Mouse (Mus musculus): Measurements from ENCODE around the gene Car2. TPM values are rescaled to one million over a fixed set of nuclear protein-coding genes. Genes with fewer than 3 reads are reported as not detected.

Car2 gene
- polyA plus RNA-seq, 1 experiment from 2014 or later = 22.0 TPM

DNA sequence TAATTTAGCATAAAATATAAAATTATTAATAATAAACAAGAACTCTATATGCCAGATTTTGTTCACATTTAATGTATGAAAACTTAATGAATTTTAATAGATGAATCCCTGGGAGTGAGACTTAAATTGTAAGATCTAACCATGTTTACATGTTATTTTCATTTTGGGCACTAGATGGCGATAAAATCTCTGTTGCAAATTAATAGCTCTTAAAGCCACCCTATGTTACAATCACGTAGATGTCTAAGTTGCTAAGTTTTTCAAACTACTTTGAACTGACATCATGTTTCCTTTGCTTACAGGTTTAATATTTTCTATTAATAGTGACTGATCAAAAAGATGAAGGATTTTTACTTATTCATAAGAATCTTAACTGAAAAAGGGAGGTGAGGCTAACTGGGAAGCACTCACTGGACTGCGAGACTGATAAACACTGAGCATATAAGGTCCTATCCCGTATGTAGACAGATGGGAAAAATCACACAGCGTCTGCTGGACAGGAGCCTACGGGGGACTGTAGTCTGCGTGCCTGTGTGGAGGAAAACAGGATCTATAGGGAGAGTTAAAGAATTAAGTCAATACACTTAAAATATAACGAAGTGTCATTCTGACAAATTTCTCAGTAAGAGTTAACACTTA lies 11.6 kb upstream of the Car2 start:
- Histone ChIP-seq H3K9me3 (replicated peaks; ENCODE audit: control insufficient read depth, low read length, poor library complexity, severe bottlenecking) (no peaks in the 10 kb centered on the region), H3K27me3 (ENCODE audit: control insufficient read depth, insufficient read depth, low read depth, low read length) (no peaks in the 10 kb centered on the region), H3K9ac (ENCODE audit: low read depth, low read length) (no peak overlapping the region), H3K4me2 (ENCODE audit: low read length) (no peak overlapping the region), H3K36me3 (ENCODE audit: control insufficient read depth, insufficient read depth, low read length) (no peaks in the 10 kb centered on the region), H3K4me1 (ENCODE audit: control insufficient read depth, insufficient read depth, low read length) (no peaks in the 10 kb centered on the region), H3K4me3 (ENCODE audit: low read depth, low read length) (no peak overlapping the region), H3K27ac (ENCODE audit: low read length) (no peak overlapping the region)
- WGBS = 52% methylated on average over 8 of the region's 8 CpGs
- peak; percentile 66; the same call in 1 of the 2 replicates for ATAC-seq

DNA sequence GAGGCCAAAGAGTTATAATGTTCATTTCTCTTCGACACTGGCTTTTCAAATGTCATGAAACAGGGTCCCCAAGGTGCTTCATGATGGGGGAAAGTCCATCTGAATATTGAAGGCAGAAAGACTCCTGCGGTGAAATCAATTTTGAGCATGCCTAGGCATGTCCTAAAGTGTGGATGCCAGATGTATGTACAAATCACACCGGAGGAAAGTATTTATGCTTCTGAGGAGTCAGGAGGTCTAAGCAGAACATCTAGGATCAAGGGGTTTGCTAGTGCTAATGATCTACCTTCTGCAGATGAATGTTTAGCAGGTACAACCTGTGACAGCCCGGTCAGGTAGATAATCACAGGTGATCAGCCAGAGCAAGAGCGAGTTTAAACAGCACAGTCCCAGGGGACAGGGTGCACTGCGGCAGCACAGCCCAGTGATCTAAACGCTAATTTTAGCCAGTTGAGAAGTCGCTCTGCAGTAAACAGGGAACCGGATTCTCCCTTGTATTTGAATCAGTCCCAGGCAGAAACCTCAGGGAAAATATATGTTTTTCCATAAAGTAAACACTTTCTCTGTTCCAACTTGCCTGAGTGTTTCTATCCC lies 9.7 kb upstream of the Car2 start:
- Histone ChIP-seq H3K4me2 (ENCODE audit: low read length) (no peak overlapping the region), H3K4me3 (ENCODE audit: low read depth, low read length) (no peak overlapping the region), H3K9ac (ENCODE audit: low read depth, low read length) (no peak overlapping the region), H3K9me3 (replicated peaks; ENCODE audit: control insufficient read depth, low read length, poor library complexity, severe bottlenecking) (no peaks in the 10 kb centered on the region), H3K4me1 (ENCODE audit: control insufficient read depth, insufficient read depth, low read length) (no peaks in the 10 kb centered on the region), H3K27me3 (ENCODE audit: control insufficient read depth, insufficient read depth, low read depth, low read length) (no peaks in the 10 kb centered on the region), H3K27ac (ENCODE audit: low read length) (no peak overlapping the region), H3K36me3 (ENCODE audit: control insufficient read depth, insufficient read depth, low read length) (no peaks in the 10 kb centered on the region)
- WGBS = 76% methylated on average over 9 of the region's 9 CpGs
- ATAC-seq = no peak

- no peak for ATAC-seq
- Histone ChIP-seq H3K27me3 (ENCODE audit: control insufficient read depth, insufficient read depth, low read depth, low read length) (no peaks in the 10 kb centered on the region), H3K36me3 (ENCODE audit: control insufficient read depth, insufficient read depth, low read length) (no peaks in the 10 kb centered on the region), H3K4me2 (ENCODE audit: low read length) (no peak overlapping the region), H3K9me3 (replicated peaks; ENCODE audit: control insufficient read depth, low read length, poor library complexity, severe bottlenecking) (no peaks in the 10 kb centered on the region), H3K27ac (ENCODE audit: low read length) (no peak overlapping the region), H3K4me3 (ENCODE audit: low read depth, low read length) (no peak overlapping the region), H3K4me1 (ENCODE audit: control insufficient read depth, insufficient read depth, low read length) (no peaks in the 10 kb centered on the region), H3K9ac (ENCODE audit: low read depth, low read length) (no peak overlapping the region)
- WGBS = 89% methylated on average over 7 of the region's 7 CpGs
Observed at GRCm38 (mm10) chr3:14877251-14877909, 8.7 kb upstream of the Car2 start.

DNA sequence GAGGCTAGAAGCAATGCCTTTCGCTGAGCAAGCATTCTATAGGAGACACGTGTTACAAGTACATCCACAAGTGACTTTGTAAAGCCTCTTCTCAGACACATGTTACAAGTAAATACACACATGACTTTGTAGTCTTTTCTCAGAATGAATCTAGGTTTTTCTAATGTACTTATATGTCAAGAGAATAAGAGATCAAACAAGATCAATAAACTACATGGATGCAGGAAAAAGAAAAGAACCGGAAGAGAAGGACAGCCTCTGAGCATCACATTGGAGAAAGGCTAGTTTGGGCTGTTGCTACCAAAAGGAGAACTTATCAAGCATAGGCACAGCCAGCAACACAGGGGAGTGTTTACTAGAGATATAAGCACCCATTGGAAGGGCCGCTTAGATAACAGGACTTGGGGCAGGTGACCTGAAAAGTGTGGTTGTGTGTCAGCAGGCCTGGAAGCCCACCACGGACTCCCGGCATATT lies 7.3 kb upstream of the Car2 start:
- Histone ChIP-seq H3K27me3 (ENCODE audit: control insufficient read depth, insufficient read depth, low read depth, low read length) (no peaks in the 10 kb centered on the region), H3K9me3 (replicated peaks; ENCODE audit: control insufficient read depth, low read length, poor library complexity, severe bottlenecking) (no peaks in the 10 kb centered on the region), H3K4me2 (ENCODE audit: low read length) (no peak overlapping the region), H3K9ac (ENCODE audit: low read depth, low read length) (no peak overlapping the region), H3K4me3 (ENCODE audit: low read depth, low read length) (no peak overlapping the region), H3K4me1 (ENCODE audit: control insufficient read depth, insufficient read depth, low read length) (no peaks in the 10 kb centered on the region), H3K27ac (ENCODE audit: low read length) (no peak overlapping the region), H3K36me3 (ENCODE audit: control insufficient read depth, insufficient read depth, low read length) (no peaks in the 10 kb centered on the region)
- WGBS = 83% methylated on average over 6 of the region's 6 CpGs
- no peak for ATAC-seq

- H3K27me3 ChIP-seq (ENCODE audit: control insufficient read depth, insufficient read depth, low read depth, low read length) = no peaks in the 10 kb centered on the region
- no peak overlapping the region for H3K4me3 ChIP-seq (ENCODE audit: low read depth, low read length)
- no peak overlapping the region for H3K27ac ChIP-seq (ENCODE audit: low read length)
- H3K4me1 ChIP-seq (ENCODE audit: control insufficient read depth, insufficient read depth, low read length) = no peaks in the 10 kb centered on the region
- no peaks in the 10 kb centered on the region for H3K36me3 ChIP-seq (ENCODE audit: control insufficient read depth, insufficient read depth, low read length)
- no peak overlapping the region for H3K9ac ChIP-seq (ENCODE audit: low read depth, low read length)
- no peak for ATAC-seq
- no peaks in the 10 kb centered on the region for H3K9me3 ChIP-seq (replicated peaks; ENCODE audit: control insufficient read depth, low read length, poor library complexity, severe bottlenecking)
- H3K4me2 ChIP-seq (ENCODE audit: low read length) = no peak overlapping the region
- 91% methylated on average over 3 of the region's 3 CpGs for WGBS
Observed at GRCm38 (mm10) chr3:14879293-14879692, 6.8 kb upstream of the Car2 start.

- Histone ChIP-seq H3K27ac (ENCODE audit: low read length) (no peak overlapping the region), H3K9ac (ENCODE audit: low read depth, low read length) (no peak overlapping the region), H3K4me2 (ENCODE audit: low read length) (no peak overlapping the region), H3K27me3 (ENCODE audit: control insufficient read depth, insufficient read depth, low read depth, low read length) (no peaks in the 10 kb centered on the region), H3K9me3 (replicated peaks; ENCODE audit: control insufficient read depth, low read length, poor library complexity, severe bottlenecking) (no peaks in the 10 kb centered on the region), H3K4me3 (ENCODE audit: low read depth, low read length) (no peak overlapping the region), H3K36me3 (ENCODE audit: control insufficient read depth, insufficient read depth, low read length) (no peaks in the 10 kb centered on the region), H3K4me1 (ENCODE audit: control insufficient read depth, insufficient read depth, low read length) (no peaks in the 10 kb centered on the region)
- 81% methylated on average over 2 of the region's 2 CpGs for WGBS
- no peak for ATAC-seq
Observed at GRCm38 (mm10) chr3:14880277-14880676, 5.8 kb upstream of the Car2 start.

- Histone ChIP-seq H3K9ac (ENCODE audit: low read depth, low read length) (no peak overlapping the region), H3K27me3 (ENCODE audit: control insufficient read depth, insufficient read depth, low read depth, low read length) (no peaks in the 10 kb centered on the region), H3K9me3 (replicated peaks; ENCODE audit: control insufficient read depth, low read length, poor library complexity, severe bottlenecking) (no peaks in the 10 kb centered on the region), H3K4me1 (ENCODE audit: control insufficient read depth, insufficient read depth, low read length) (no peaks in the 10 kb centered on the region), H3K27ac (ENCODE audit: low read length) (no peak overlapping the region), H3K4me2 (ENCODE audit: low read length) (no peak overlapping the region), H3K36me3 (ENCODE audit: control insufficient read depth, insufficient read depth, low read length) (no peaks in the 10 kb centered on the region), H3K4me3 (ENCODE audit: low read depth, low read length) (no peak overlapping the region)
- ATAC-seq = no peak
Observed at GRCm38 (mm10) chr3:14882005-14882404, 4.1 kb upstream of the Car2 start.

DNA sequence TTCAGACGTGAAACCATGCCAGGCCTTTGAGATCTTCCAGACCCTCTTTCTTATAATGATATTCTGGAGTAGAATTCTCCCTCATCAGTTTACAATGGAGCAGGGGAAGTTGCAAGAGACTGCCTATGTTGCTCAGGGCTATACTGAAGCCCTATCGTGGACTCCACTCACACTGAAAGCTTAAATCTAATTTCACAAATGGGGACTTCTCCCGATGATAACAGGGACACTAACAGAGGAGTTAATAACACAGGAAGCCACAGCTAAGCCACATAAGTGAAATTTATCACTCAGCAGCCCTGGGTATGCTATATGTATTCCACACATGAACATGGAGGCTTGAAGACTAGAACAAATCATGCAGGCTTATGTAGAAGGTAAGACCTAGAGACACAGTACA lies 3.3 kb upstream of the Car2 start:
- Histone ChIP-seq H3K36me3 (ENCODE audit: control insufficient read depth, insufficient read depth, low read length) (no peaks in the 10 kb centered on the region), H3K4me1 (ENCODE audit: control insufficient read depth, insufficient read depth, low read length) (no peaks in the 10 kb centered on the region), H3K9ac (ENCODE audit: low read depth, low read length) (no peak overlapping the region), H3K9me3 (replicated peaks; ENCODE audit: control insufficient read depth, low read length, poor library complexity, severe bottlenecking) (no peaks in the 10 kb centered on the region), H3K4me2 (ENCODE audit: low read length) (no peak overlapping the region), H3K4me3 (ENCODE audit: low read depth, low read length) (no peak overlapping the region), H3K27me3 (ENCODE audit: control insufficient read depth, insufficient read depth, low read depth, low read length) (peaks cover 2% of the 10 kb centered on the region; the same call in 1 of the 2 replicates), H3K27ac (ENCODE audit: low read length) (no peak overlapping the region)
- no peak for ATAC-seq
- WGBS = 74% methylated on average over 3 of the region's 3 CpGs

- no peak overlapping the region for H3K4me2 ChIP-seq (ENCODE audit: low read length)
- no peak overlapping the region for H3K27ac ChIP-seq (ENCODE audit: low read length)
- H3K27me3 ChIP-seq (ENCODE audit: control insufficient read depth, insufficient read depth, low read depth, low read length) = peaks cover 2% of the 10 kb centered on the region; the same call in 1 of the 2 replicates
- H3K9me3 ChIP-seq (replicated peaks; ENCODE audit: control insufficient read depth, low read length, poor library complexity, severe bottlenecking) = no peaks in the 10 kb centered on the region
- H3K4me1 ChIP-seq (ENCODE audit: control insufficient read depth, insufficient read depth, low read length) = peaks cover 2% of the 10 kb centered on the region; the same call in 1 of the 2 replicates
- H3K9ac ChIP-seq (ENCODE audit: low read depth, low read length) = no peak overlapping the region
- no peaks in the 10 kb centered on the region for H3K36me3 ChIP-seq (ENCODE audit: control insufficient read depth, insufficient read depth, low read length)
- no peak for ATAC-seq
- no peak overlapping the region for H3K4me3 ChIP-seq (ENCODE audit: low read depth, low read length)
Observed at GRCm38 (mm10) chr3:14884826-14885225, 1.2 kb upstream of the Car2 start.
